In genomic region chr7:111191674-111192073, GRCm38 (mm10) we compare ENCODE assay signal across 9 mouse cellular contexts.
DNase-seq lines count a peak whose midpoint lies in the region; ATAC-seq lines count a peak whose summit lies in the region.
"Had no signal": no experiment of that assay in that cellular context is flagged by ENCODE, and none has a peak within 500 bp of the region (broad histone marks: within the 10 kb centered on the region; RNA-seq: fewer than 3 reads in every experiment).

No protein-coding gene starts in this region.

- no peaks in the 10 kb centered on the region for H3K27me3 ChIP-seq in hindbrain, embryonic 16.5 days (replicated peaks; ENCODE audit: control insufficient read depth, insufficient read depth, low read length)
- H3K27me3 ChIP-seq: CH12.LX had no signal

- H3K36me3 ChIP-seq in hindbrain, embryonic 16.5 days (ENCODE audit: control insufficient read depth, insufficient read depth, low read length) = no peaks in the 10 kb centered on the region

- DNase-seq in cerebellum, adult 9-11 months = peak; percentile 23
- no peak for DNase-seq in cerebellum, adult 9-10 months
- DNase-seq in right cerebral cortex, postnatal 10 days (ENCODE audit: low spot score in 2 of 2) = peak; percentile 58 to 59
- no peak for DNase-seq in right cerebral cortex, adult 18-20 months
- DNase-seq in lung, postnatal 4 days = peak; percentile 43 to 72
- no peak for DNase-seq in yolk sac, embryonic 10.5 days (ENCODE audit: low spot score)
- DNase-seq in right cerebral cortex, postnatal 25 days = no peak

- no peaks in the 10 kb centered on the region for H3K9me3 ChIP-seq in hindbrain, embryonic 16.5 days (ENCODE audit: control insufficient read depth, low read length)

- H3K4me1 ChIP-seq in hindbrain, embryonic 16.5 days (ENCODE audit: control insufficient read depth, insufficient read depth, low read depth, low read length) = no peaks in the 10 kb centered on the region

- H3K4me3 ChIP-seq in hindbrain, embryonic 16.5 days (ENCODE audit: low read length) = no peak overlapping the region

- H3K27ac ChIP-seq in hindbrain, embryonic 16.5 days (ENCODE audit: low read depth, low read length) = no peak overlapping the region

- peak; percentile 96 for ATAC-seq in hindbrain, embryonic 16.5 days

- H3K9ac ChIP-seq in hindbrain, embryonic 16.5 days (ENCODE audit: low read depth, low read length) = no peak overlapping the region

- no peak overlapping the region for H3K4me2 ChIP-seq in hindbrain, embryonic 16.5 days (ENCODE audit: low read length)

- 49% methylated on average over 4 of the region's 4 CpGs for WGBS in hindbrain, embryonic 16.5 days

Comparison
In these comparisons a context has a peak if more than half of its experiments do, and no peak if none do; other contexts are left out.
1. DNase-seq: peak in cerebellum, adult 9-11 months (single experiment), right cerebral cortex, postnatal 10 days (2 of 2) and lung, postnatal 4 days (2 of 2); none in cerebellum, adult 9-10 months (single experiment), right cerebral cortex, adult 18-20 months (single experiment), yolk sac, embryonic 10.5 days (single experiment) and right cerebral cortex, postnatal 25 days (single experiment).